Mouse (Mus musculus) brain, embryonic 14.5 days (tissue): ENCODE measurements at regions not wholly inside any gene's neighbourhood (a gene's known extent, or its start where the extent isn't known, plus 50 kb on each side); places are given as distances from the start of the nearest gene placed in this dataset.

Source experiments
- CTCF ChIP-seq: fragments of 200-500 bp; IDR thresholded peaks from 2 replicates; pipeline ENCODE4 v1.5.1; 2012; ENCODE audit warnings: inconsistent platforms, mild to moderate bottlenecking, moderate library complexity, borderline replicate concordance; ENCODE audit not compliant: insufficient read depth, insufficient read length; ENCODE audit errors: extremely low read depth
- POLR2A ChIP-seq: fragments of 200-500 bp; IDR thresholded peaks from 2 replicates; pipeline ENCODE4 v1.6.1; 2012; ENCODE audit warnings: mild to moderate bottlenecking, inconsistent platforms, borderline replicate concordance; ENCODE audit not compliant: poor library complexity, insufficient read depth, insufficient read length, severe bottlenecking; ENCODE audit errors: extremely low read depth

DNA sequence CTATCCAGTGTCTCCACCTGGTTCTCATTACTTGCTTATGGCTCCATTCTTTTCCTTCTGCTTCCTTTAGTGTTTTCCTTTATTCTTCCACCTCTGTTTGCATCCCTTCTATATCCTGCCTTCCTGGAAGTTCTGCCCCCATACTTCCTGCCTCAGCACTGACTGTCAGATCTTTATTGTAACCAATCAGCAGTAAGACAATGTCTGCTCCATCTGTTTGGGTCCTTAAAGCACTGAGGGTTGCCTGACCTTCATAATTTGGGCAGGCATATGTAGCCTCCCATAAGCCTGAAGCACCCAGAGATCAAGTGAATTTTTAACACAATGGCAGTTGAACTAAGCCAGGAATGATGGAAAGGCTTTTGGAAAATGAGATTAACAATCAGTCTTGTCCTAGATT lies 909.4 kb upstream of the Mdga2 start:
- TF ChIP-seq CTCF (no peak), POLR2A (no peak)
